Mouse (Mus musculus) embryonic facial prominence, embryonic 15.5 days (tissue): ENCODE data around the gene Snx6. TPM values are rescaled to one million over a fixed set of nuclear protein-coding genes. Genes with fewer than 3 reads are reported as not detected.
A peak's percentile ranks its signal among the peaks of the same experiment; 100 is the strongest.

Source experiments
- ATAC-seq: fragments of 200-750 bp; cut with Nextera tagmentation; 2 replicates; pipeline ENCODE4 v1.8.0; 2017; ENCODE audit warnings: low read depth, moderate TSS enrichment; ENCODE audit not compliant: insufficient number of reproducible peaks, low FRiP score, low TSS enrichment
- H3K27ac ChIP-seq: fragments of 300-500 bp; sonication (generic); replicated peaks from 2 replicates; pipeline ENCODE4 v1.5.1; 2015; ENCODE audit warnings: mild to moderate bottlenecking, inconsistent platforms
- H3K27me3 ChIP-seq: fragments of 300-500 bp; sonication (generic); 2 replicates; pipeline ENCODE4 v1.6.1; 2015; ENCODE audit warnings: inconsistent platforms
- H3K36me3 ChIP-seq: fragments of 300-500 bp; sonication (generic); 2 replicates; pipeline ENCODE4 v1.6.1; 2015; ENCODE audit warnings: mild to moderate bottlenecking, inconsistent platforms
- H3K4me1 ChIP-seq: fragments of 300-500 bp; sonication (generic); 2 replicates; pipeline ENCODE4 v1.6.1; 2015; ENCODE audit warnings: inconsistent platforms
- H3K4me2 ChIP-seq: fragments of 300-500 bp; sonication (generic); replicated peaks from 2 replicates; pipeline ENCODE4 v1.6.1; 2015; ENCODE audit warnings: mild to moderate bottlenecking, inconsistent platforms
- H3K4me3 ChIP-seq: fragments of 300-500 bp; sonication (generic); replicated peaks from 2 replicates; pipeline ENCODE4 v1.5.1; 2015; ENCODE audit warnings: mild to moderate bottlenecking, inconsistent platforms
- H3K9ac ChIP-seq: fragments of 300-500 bp; sonication (generic); 2 replicates; pipeline ENCODE4 v1.6.1; 2015; ENCODE audit warnings: inconsistent platforms
- H3K9me3 ChIP-seq: fragments of 300-500 bp; sonication (generic); replicated peaks from 2 replicates; pipeline ENCODE4 v1.6.1; 2016; ENCODE audit warnings: inconsistent platforms
- WGBS: fragments of 180-500 bp; shearing (Covaris S2); methylation state at CpG from one replicate; pipeline ENCODE4 v1.1.7; 2015; 5-methylcytosine and 5-hydroxymethylcytosine counted together
- polyA plus RNA-seq: library from polyadenylated mRNA; unstranded; fragments of >200 nt; fragmentation: Nextera tagmentation; extraction: Ambion mirVana; gene quantifications from 2 replicates; pipeline ENCODE4 v1.2.1, GENCODE M21; 2015

The Snx6 gene
- polyA plus RNA-seq, 1 experiment from 2014 or later = 163 TPM

GRCm38 (mm10) chr12:54697003-54697597 is 98.4 kb downstream of the Snx6 start:
- H3K9ac ChIP-seq = no peak overlapping the region
- H3K9me3 ChIP-seq = no peaks in the 10 kb centered on the region
- ATAC-seq = no peak; the same call in 1 of the 2 replicates
- H3K36me3 ChIP-seq = peaks cover 8% of the 10 kb centered on the region; the same call in 1 of the 2 replicates
- no peak overlapping the region for H3K4me2 ChIP-seq
- H3K4me1 ChIP-seq = peaks cover 7% of the 10 kb centered on the region
- H3K4me3 ChIP-seq = no peak overlapping the region
- peak overlapping the region; percentile 31; the same call in 1 of the 2 replicates for H3K27ac ChIP-seq
- no peaks in the 10 kb centered on the region for H3K27me3 ChIP-seq
- WGBS = 6% methylated on average over 7 of the region's 7 CpGs

Other genes with a start within 250 kb of the Snx6 start
- gene Sptssa, start 139.1 kb downstream of the Snx6 start, polyA plus RNA-seq = 190 and 192 TPM in 2 replicates
- 71.1 and 72.6 TPM in 2 replicates for gene Eapp, start 99.8 kb downstream of the Snx6 start, polyA plus RNA-seq
- 185 and 209 TPM in 2 replicates for gene Cfl2, start 67.2 kb upstream of the Snx6 start, polyA plus RNA-seq
- gene Gm20403, start 190.8 kb upstream of the Snx6 start, polyA plus RNA-seq = not detected in 2 replicates
- gene Baz1a, start 218.6 kb upstream of the Snx6 start, polyA plus RNA-seq = 25.2 and 26.7 TPM in 2 replicates